8 mouse cellular contexts compared by ENCODE assay signal in genomic region chr14:56885308-56885771, GRCm38 (mm10). TPM values are rescaled to one million over a fixed set of nuclear protein-coding genes. Genes with fewer than 3 reads are reported as not detected.
A peak's percentile ranks its signal among the peaks of the same experiment; 100 is the strongest.
DNase-seq lines count a peak whose midpoint lies in the region; ATAC-seq and TF ChIP-seq lines count a peak whose summit lies in the region.

No protein-coding gene starts in this region.

- H3K9ac ChIP-seq in embryonic facial prominence, embryonic 11.5 days (replicated peaks; ENCODE audit: low read length) = peak overlapping the region; percentile 67
- H3K9ac ChIP-seq in heart, adult 2 months (ENCODE audit: low read depth, low read length) = peak overlapping the region; percentile 99
- peak overlapping the region; percentile 64 for H3K9ac ChIP-seq in limb, embryonic 12.5 days (replicated peaks)
- H3K9ac ChIP-seq in midbrain, embryonic 14.5 days (replicated peaks; ENCODE audit: low read length) = peak overlapping the region; percentile 53; the same call in 1 of the 2 replicates

- peak; percentile 76 for DNase-seq in 3134 (ENCODE audit: extremely low read depth, insufficient read length, low spot score)
- peak; percentile 60 for DNase-seq in adrenal gland, postnatal 25 days
- peak; percentile 94 for DNase-seq in embryonic facial prominence, embryonic 11.5 days (ENCODE audit: low spot score)
- peak; percentile 83 to 85 for DNase-seq in heart, adult 2 months
- peak; percentile 92 for DNase-seq in kidney, adult 2 months
- DNase-seq in midbrain, embryonic 14.5 days = peak; percentile 93
- peak; percentile 78 for DNase-seq in spleen, adult 12 weeks (ENCODE audit: low spot score)

- no peaks in the 10 kb centered on the region; the same call in 1 of the 2 replicates for H3K4me1 ChIP-seq in embryonic facial prominence, embryonic 11.5 days (ENCODE audit: control insufficient read depth, insufficient read depth, low read length)
- peaks cover 1% of the 10 kb centered on the region for H3K4me1 ChIP-seq in heart, adult 2 months (ENCODE audit: control insufficient read depth, insufficient read depth, low read length)
- H3K4me1 ChIP-seq in kidney, adult 2 months (ENCODE audit: control insufficient read depth, insufficient read depth, low read length) = peaks cover 8% of the 10 kb centered on the region
- peaks cover 18% of the 10 kb centered on the region for H3K4me1 ChIP-seq in limb, embryonic 12.5 days (replicated peaks)
- H3K4me1 ChIP-seq in midbrain, embryonic 14.5 days (ENCODE audit: control insufficient read depth, insufficient read depth, low read length) = peaks cover 19% of the 10 kb centered on the region

- under 1% methylated on average over 35 of the region's 36 CpGs for WGBS in embryonic facial prominence, embryonic 11.5 days
- WGBS in heart, adult 2 months = 3% methylated on average over 36 of the region's 36 CpGs
- WGBS in kidney, adult 2 months = 2% methylated on average over 36 of the region's 36 CpGs
- WGBS in limb, embryonic 12.5 days = under 1% methylated on average over 36 of the region's 36 CpGs
- under 1% methylated on average over 36 of the region's 36 CpGs for WGBS in midbrain, embryonic 14.5 days

- peak overlapping the region; percentile 41 for H3K4me3 ChIP-seq in embryonic facial prominence, embryonic 11.5 days (ENCODE audit: low read depth, low read length)
- peak overlapping the region; percentile 84 for H3K4me3 ChIP-seq in heart, adult 2 months
- H3K4me3 ChIP-seq in kidney, adult 2 months (ENCODE audit: insufficient read depth, low read depth, low read length) = peak overlapping the region; percentile 66
- peak overlapping the region; percentile 50 for H3K4me3 ChIP-seq in limb, embryonic 12.5 days (replicated peaks)
- peak overlapping the region; percentile 51 for H3K4me3 ChIP-seq in midbrain, embryonic 14.5 days (replicated peaks; ENCODE audit: low read depth, low read length)

- TF ChIP-seq POLR2A in heart, adult 2 months (IDR thresholded peaks at IDR 0.05; ENCODE audit: insufficient read depth, low read depth, low read length) = no peak
- no peak for TF ChIP-seq POLR2A in kidney, adult 2 months (IDR thresholded peaks at IDR 0.05; ENCODE audit: low read depth, low read length)

- H3K79me2 ChIP-seq in heart, adult 2 months (replicated peaks; ENCODE audit: control insufficient read depth, insufficient read depth, low read length) = no peaks in the 10 kb centered on the region

- H3K27ac ChIP-seq in embryonic facial prominence, embryonic 11.5 days (replicated peaks; ENCODE audit: low read depth, low read length) = peak overlapping the region; percentile 70
- H3K27ac ChIP-seq in heart, adult 2 months = peak overlapping the region; percentile 96
- peak overlapping the region; percentile 94 for H3K27ac ChIP-seq in kidney, adult 2 months (ENCODE audit: insufficient read depth, low read depth, low read length)
- H3K27ac ChIP-seq in limb, embryonic 12.5 days = peak overlapping the region; percentile 89
- H3K27ac ChIP-seq in midbrain, embryonic 14.5 days (replicated peaks; ENCODE audit: low read depth, low read length) = peak overlapping the region; percentile 92

- TF ChIP-seq CTCF in heart, adult 2 months (IDR thresholded peaks at IDR 0.05) = peak; percentile 83
- TF ChIP-seq CTCF in kidney, adult 2 months (conservative IDR thresholded peaks at IDR 0.05; ENCODE audit: insufficient read depth, insufficient read length, low read depth, low read length) = peak; percentile 49

- H3K9me3 ChIP-seq in embryonic facial prominence, embryonic 11.5 days (replicated peaks; ENCODE audit: control insufficient read depth, low read length) = no peaks in the 10 kb centered on the region
- no peaks in the 10 kb centered on the region for H3K9me3 ChIP-seq in limb, embryonic 12.5 days
- H3K9me3 ChIP-seq in midbrain, embryonic 14.5 days (ENCODE audit: control insufficient read depth, low read length) = no peaks in the 10 kb centered on the region

- H3K27me3 ChIP-seq in embryonic facial prominence, embryonic 11.5 days (ENCODE audit: control insufficient read depth, insufficient read depth, low read length) = no peaks in the 10 kb centered on the region
- H3K27me3 ChIP-seq in heart, adult 2 months (ENCODE audit: control insufficient read depth, insufficient read depth, low read length) = no peaks in the 10 kb centered on the region
- H3K27me3 ChIP-seq in kidney, adult 2 months (replicated peaks; ENCODE audit: control insufficient read depth, insufficient read depth, low read length) = no peaks in the 10 kb centered on the region
- no peaks in the 10 kb centered on the region for H3K27me3 ChIP-seq in limb, embryonic 12.5 days
- no peaks in the 10 kb centered on the region for H3K27me3 ChIP-seq in midbrain, embryonic 14.5 days (ENCODE audit: control insufficient read depth, insufficient read depth, low read length)

- intact Hi-C loops in heart, adult 2 months (cut with DNase I) = loop anchor here (2.0 kb wide), 1 partner anchor 73 kb away; no protein-coding TSS in a partner anchor

- peak overlapping the region; percentile 64 for H3K4me2 ChIP-seq in embryonic facial prominence, embryonic 11.5 days (ENCODE audit: low read depth, low read length)
- peak overlapping the region; percentile 71 for H3K4me2 ChIP-seq in limb, embryonic 12.5 days
- peak overlapping the region; percentile 58 for H3K4me2 ChIP-seq in midbrain, embryonic 14.5 days (ENCODE audit: low read length)

- TF ChIP-seq EP300 in heart, adult 2 months (IDR thresholded peaks at IDR 0.05; ENCODE audit: insufficient read depth, low read depth, low read length) = no peak

- no peaks in the 10 kb centered on the region; the same call in 1 of the 2 replicates for H3K36me3 ChIP-seq in embryonic facial prominence, embryonic 11.5 days (replicated peaks; ENCODE audit: control insufficient read depth, insufficient read depth, low read depth, low read length)
- peaks cover 15% of the 10 kb centered on the region for H3K36me3 ChIP-seq in heart, adult 2 months (ENCODE audit: control insufficient read depth, insufficient read depth, low read length)
- H3K36me3 ChIP-seq in kidney, adult 2 months (ENCODE audit: control insufficient read depth, insufficient read depth, low read length) = no peaks in the 10 kb centered on the region; the same call in 1 of the 2 replicates
- H3K36me3 ChIP-seq in limb, embryonic 12.5 days = peaks cover 18% of the 10 kb centered on the region
- peaks cover 3% of the 10 kb centered on the region for H3K36me3 ChIP-seq in midbrain, embryonic 14.5 days (ENCODE audit: control insufficient read depth, insufficient read depth, low read length)

- ATAC-seq in embryonic facial prominence, embryonic 11.5 days (replicated peaks; ENCODE audit: insufficient number of reproducible peaks, low FRiP score, low TSS enrichment, low read depth) = peak; percentile 41
- peak; percentile 19 for ATAC-seq in limb, embryonic 12.5 days (ENCODE audit: insufficient number of reproducible peaks, insufficient read depth, low FRiP score, low TSS enrichment, low read depth)
- peak; percentile 18 for ATAC-seq in midbrain, embryonic 14.5 days (ENCODE audit: low FRiP score, low TSS enrichment)

RNA-seq across cellular contexts. Expression of gene Zmym2, which starts 1.1 kb away (rescaled TPM):
- 59.4 and 65.4 TPM in 2 replicates for total RNA-seq in adrenal gland, postnatal 25 days (2021)
- polyA plus RNA-seq in embryonic facial prominence, embryonic 11.5 days (2014; fragmentation: Nextera tagmentation; extraction: Ambion mirVana) = 63.0 and 65.3 TPM in 2 replicates
- 10 to 100 TPM; 29.1 to 34.7 TPM for total RNA-seq in heart, adult 2 months (2021)
- polyA plus RNA-seq in heart, adult 2 months (2012; rRNA removed) = 6.9 and 14.8 TPM in 2 replicates
- 7.6 and 9.5 TPM in 2 replicates for polyA plus RNA-seq in kidney, adult 2 months (2012; rRNA removed)
- polyA plus RNA-seq in limb, embryonic 12.5 days (2016; fragmentation: Nextera tagmentation; extraction: Ambion mirVana) = 70.3 and 75.9 TPM in 2 replicates
- 61.3 and 68.7 TPM in 2 replicates for polyA plus RNA-seq in midbrain, embryonic 14.5 days (2014; fragmentation: Nextera tagmentation; extraction: Ambion mirVana)

Comparison
In these comparisons a context has a peak if more than half of its experiments do, and no peak if none do; other contexts are left out.
1. Peak in every context shown above with its lines: DNase-seq, ATAC-seq, H3K4me3 ChIP-seq and H3K27ac ChIP-seq.